Mouse (Mus musculus) liver, embryonic 16.5 days (tissue): ENCODE data around the gene Krtap12-1. TPM values are rescaled to one million over a fixed set of nuclear protein-coding genes. Genes with fewer than 3 reads are reported as not detected.
"Not testable (repeated sequence)": the region's sequence is repeated elsewhere in the genome, so short reads cannot be mapped to it uniquely, and the experiment has no call there.

Source experiments
- ATAC-seq: fragments of 200-750 bp; cut with Nextera tagmentation; 2 replicates; pipeline ENCODE4 v1.8.0; 2017; ENCODE audit warnings: low read depth, mild to moderate bottlenecking, moderate number of reproducible peaks, moderate library complexity
- H3K27ac ChIP-seq: fragments of 300-500 bp; sonication (generic); 2 replicates; pipeline ENCODE4 v1.5.1; 2014; ENCODE audit warnings: mild to moderate bottlenecking, low read length
- H3K27me3 ChIP-seq: fragments of 300-500 bp; sonication (generic); 2 replicates; pipeline ENCODE4 v1.6.1; 2014; ENCODE audit warnings: low read depth, low read length, mixed read lengths; ENCODE audit not compliant: control insufficient read depth, insufficient read depth
- H3K36me3 ChIP-seq: fragments of 300-500 bp; sonication (generic); 2 replicates; pipeline ENCODE4 v1.6.1; 2014; ENCODE audit warnings: mild to moderate bottlenecking; ENCODE audit not compliant: control insufficient read depth, insufficient read depth
- H3K4me1 ChIP-seq: fragments of 300-500 bp; sonication (generic); 2 replicates; pipeline ENCODE4 v1.6.1; 2014; ENCODE audit warnings: low read depth, low read length, mixed read lengths; ENCODE audit not compliant: control insufficient read depth
- H3K4me2 ChIP-seq: fragments of 300-500 bp; sonication (generic); 2 replicates; pipeline ENCODE4 v1.6.1; 2014; ENCODE audit warnings: low read depth, low read length, mixed read lengths
- H3K4me3 ChIP-seq: fragments of 300-500 bp; sonication (generic); 2 replicates; pipeline ENCODE4 v1.5.1; 2014; ENCODE audit warnings: low read depth, mild to moderate bottlenecking, low read length
- H3K9ac ChIP-seq: fragments of 300-500 bp; sonication (generic); 2 replicates; pipeline ENCODE4 v1.6.1; 2014; ENCODE audit warnings: low read depth, low read length
- H3K9me3 ChIP-seq: fragments of 300-500 bp; sonication (generic); replicated peaks from 2 replicates; pipeline ENCODE4 v1.6.1; 2016; ENCODE audit warnings: low read length; ENCODE audit not compliant: control insufficient read depth
- WGBS: fragments of 180-500 bp; shearing (Covaris S2); extraction: QIAGEN DNeasy Blood & Tissue Kit; methylation state at CpG from one replicate; pipeline ENCODE4 v1.1.7; 2014; ENCODE audit not compliant: insufficient replicate concordance; 5-methylcytosine and 5-hydroxymethylcytosine counted together
- polyA plus RNA-seq: library from polyadenylated mRNA; unstranded; fragments of >200 nt; fragmentation: Nextera tagmentation; extraction: Ambion mirVana; gene quantifications from 2 replicates; pipeline ENCODE4 v1.2.1, GENCODE M21; 2015

The Krtap12-1 gene
- polyA plus RNA-seq, 1 experiment from 2014 or later = not detected

DNA sequence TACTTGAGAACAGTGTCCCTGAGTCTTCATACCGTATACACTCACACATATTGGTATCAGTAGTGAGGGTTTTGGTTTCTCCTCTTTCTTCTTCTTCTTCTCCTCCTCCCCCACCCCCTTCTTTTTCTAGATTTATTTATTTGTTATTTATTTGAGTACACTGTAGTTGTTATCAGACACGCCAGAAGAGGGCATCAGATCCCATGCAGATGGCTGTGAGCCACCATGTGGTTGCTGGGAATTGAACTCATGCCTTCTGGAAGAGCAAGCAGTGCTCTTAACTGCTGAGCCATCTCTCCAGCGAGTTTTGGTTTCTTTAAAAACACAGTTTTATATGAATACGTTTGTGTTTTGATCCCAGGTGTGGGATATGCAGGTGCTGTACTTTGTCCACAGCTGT is 7.9 kb downstream of the Krtap12-1 start:
- Histone ChIP-seq H3K9me3 (no peaks in the 10 kb centered on the region), H3K4me2 (no peak overlapping the region), H3K27me3 (no peaks in the 10 kb centered on the region), H3K4me3 (no peak overlapping the region), H3K9ac (no peak overlapping the region), H3K27ac (no peak overlapping the region), H3K36me3 (no peaks in the 10 kb centered on the region), H3K4me1 (no peaks in the 10 kb centered on the region)
- ATAC-seq = no peak
- WGBS = 48% methylated on average over 4 of the region's 4 CpGs

DNA sequence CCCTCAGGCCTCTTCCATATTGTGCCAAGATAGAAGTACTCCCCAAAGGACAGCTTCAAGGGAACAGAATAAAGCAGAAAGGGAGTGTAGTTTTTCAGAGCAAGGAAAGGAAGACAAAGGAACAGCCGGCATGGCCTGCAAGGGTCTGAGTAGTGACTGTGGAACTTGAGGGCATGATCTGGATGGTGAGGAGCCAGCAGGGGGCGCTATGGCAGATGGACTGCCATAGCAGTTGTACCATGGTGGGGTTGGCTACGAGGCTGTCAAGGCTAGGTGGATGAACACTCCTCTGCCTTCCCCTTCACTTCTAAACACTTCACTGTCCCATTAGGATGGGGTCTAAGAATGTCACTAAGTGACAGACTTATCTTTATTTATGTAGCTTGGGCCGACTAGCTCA is 8.8 kb downstream of the Krtap12-1 start:
- no peaks in the 10 kb centered on the region for H3K36me3 ChIP-seq
- no peak overlapping the region for H3K27ac ChIP-seq
- ATAC-seq = no peak
- no peaks in the 10 kb centered on the region for H3K4me1 ChIP-seq
- H3K9ac ChIP-seq = no peak overlapping the region
- H3K27me3 ChIP-seq = no peaks in the 10 kb centered on the region
- no peaks in the 10 kb centered on the region for H3K9me3 ChIP-seq
- H3K4me2 ChIP-seq = no peak overlapping the region
- no peak overlapping the region for H3K4me3 ChIP-seq
- WGBS = 43% methylated on average over 4 of the region's 4 CpGs

DNA sequence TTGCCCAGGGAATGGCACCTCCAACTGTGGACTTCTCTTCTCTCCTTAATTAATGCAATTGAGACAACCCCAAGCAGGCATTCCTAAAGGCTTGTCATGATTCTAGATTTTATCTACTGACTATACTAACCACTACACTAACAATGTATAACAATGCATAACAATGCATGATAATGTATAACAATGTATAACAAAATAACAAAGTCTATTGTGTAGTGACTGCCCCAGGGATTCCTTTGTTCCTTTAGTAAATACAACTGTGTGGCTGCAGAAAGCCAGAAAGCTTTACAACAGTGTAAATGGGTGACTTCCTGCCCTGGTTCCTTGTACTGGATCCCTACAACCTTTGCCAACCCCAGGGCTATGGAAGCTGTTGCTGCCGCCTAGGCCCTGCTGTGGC is 15.5 kb downstream of the Krtap12-1 start:
- no peaks in the 10 kb centered on the region for H3K9me3 ChIP-seq
- H3K36me3 ChIP-seq = no peaks in the 10 kb centered on the region
- 70% methylated on average over 1 of the region's 1 CpGs for WGBS
- H3K27me3 ChIP-seq = no peaks in the 10 kb centered on the region
- H3K27ac ChIP-seq = no peak overlapping the region
- no peaks in the 10 kb centered on the region for H3K4me1 ChIP-seq
- no peak for ATAC-seq
- no peak overlapping the region for H3K4me3 ChIP-seq
- H3K4me2 ChIP-seq = no peak overlapping the region
- H3K9ac ChIP-seq = no peak overlapping the region

DNA sequence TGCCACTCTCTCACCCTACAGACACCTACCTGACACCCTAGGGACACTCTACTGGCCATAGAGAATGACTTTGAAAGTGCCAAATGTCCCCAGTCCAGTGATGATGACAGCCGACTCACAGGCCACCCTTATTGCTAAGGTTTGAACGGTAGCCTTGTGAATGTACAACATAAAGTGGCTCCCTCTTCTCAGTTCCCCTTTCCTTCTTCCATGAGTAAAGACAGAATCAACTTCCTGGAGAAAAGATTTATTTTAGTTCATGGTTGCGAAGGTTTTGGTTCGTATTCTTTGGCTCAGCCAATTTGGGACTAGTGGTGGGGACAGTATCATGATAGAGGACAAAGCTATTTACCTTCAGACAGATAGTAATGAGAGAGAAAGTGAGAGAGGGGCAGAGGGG is 18.5 kb downstream of the Krtap12-1 start:
- no peak overlapping the region for H3K4me2 ChIP-seq
- H3K36me3 ChIP-seq = no peaks in the 10 kb centered on the region
- no peak overlapping the region for H3K9ac ChIP-seq
- ATAC-seq = no peak
- H3K27me3 ChIP-seq = no peaks in the 10 kb centered on the region
- no peak overlapping the region for H3K27ac ChIP-seq
- no peaks in the 10 kb centered on the region for H3K9me3 ChIP-seq
- 49% methylated on average over 4 of the region's 4 CpGs for WGBS
- H3K4me1 ChIP-seq = no peaks in the 10 kb centered on the region
- no peak overlapping the region for H3K4me3 ChIP-seq

DNA sequence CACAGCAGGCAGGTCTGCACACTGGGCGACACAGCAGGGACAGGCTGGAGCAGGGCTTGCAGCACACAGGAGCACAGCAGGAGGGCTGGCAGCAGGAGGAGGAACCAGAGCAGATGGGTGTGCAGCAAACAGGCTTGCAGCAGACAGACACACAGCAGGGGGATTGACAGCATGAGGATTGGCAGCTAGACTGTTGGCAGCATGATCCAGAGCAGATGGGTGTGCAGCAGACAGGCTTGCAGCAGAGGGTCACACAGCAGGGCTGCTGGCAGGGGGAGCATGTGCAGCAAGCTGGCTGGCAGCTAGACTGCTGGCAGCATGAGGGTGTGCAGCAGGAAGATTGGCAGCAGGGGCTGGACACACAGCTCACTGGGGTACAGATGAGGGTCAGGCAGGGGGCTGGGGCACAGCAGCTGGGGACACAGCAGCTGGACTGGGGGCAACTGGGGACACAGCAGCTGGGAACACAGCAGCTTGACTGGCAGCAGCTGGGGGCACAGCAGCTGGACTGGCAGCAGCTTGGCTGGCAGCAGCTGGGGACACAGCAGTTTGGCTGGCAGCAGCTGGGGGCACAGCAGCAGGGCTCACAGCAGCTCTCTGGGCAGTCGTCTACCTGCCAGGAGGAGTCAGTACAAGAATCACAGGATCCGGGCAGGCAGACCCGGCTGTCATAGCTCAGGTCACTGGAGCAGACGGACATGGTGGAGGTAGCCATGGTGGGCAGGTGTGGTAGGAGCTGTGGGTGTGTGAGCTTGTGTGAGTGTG is 21.7 kb downstream of the Krtap12-1 start, which contains the start of gene Gm18596:
TSS of gene Gm18596 (minus strand) at position 715 of the 765 bp plus-strand sequence.
- H3K9ac ChIP-seq, H3K4me2 ChIP-seq, H3K27me3 ChIP-seq, H3K27ac ChIP-seq, H3K4me3 ChIP-seq, H3K4me1 ChIP-seq, ATAC-seq, H3K9me3 ChIP-seq, H3K36me3 ChIP-seq: not testable (repeated sequence)
- 47% methylated on average over 4 of the region's 5 CpGs for WGBS

DNA sequence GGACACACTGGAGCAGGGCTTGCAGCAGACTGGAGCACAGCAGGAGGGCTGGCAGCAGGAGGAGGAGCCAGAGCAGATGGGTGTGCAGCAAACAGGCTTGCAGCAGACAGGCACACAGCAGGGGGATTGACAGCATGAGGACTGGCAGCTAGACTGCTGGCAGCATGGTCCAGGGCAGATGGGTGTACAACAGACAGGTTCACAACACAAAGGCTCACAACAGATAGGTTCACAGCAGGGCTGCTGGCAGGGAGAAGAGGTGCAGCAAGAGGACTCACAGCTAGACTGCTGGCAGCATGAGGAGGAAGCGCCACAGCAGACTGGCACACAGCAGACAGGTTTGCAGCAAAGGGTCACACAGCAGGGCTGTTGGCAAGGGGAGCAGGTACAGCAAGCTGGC is 30.3 kb downstream of the Krtap12-1 start:
- not testable (repeated sequence) for H3K27ac ChIP-seq, H3K9me3 ChIP-seq, H3K4me1 ChIP-seq, H3K4me3 ChIP-seq, H3K4me2 ChIP-seq, ATAC-seq, H3K9ac ChIP-seq, H3K27me3 ChIP-seq, H3K36me3 ChIP-seq
- WGBS = 50% methylated on average over 1 of the region's 1 CpGs

DNA sequence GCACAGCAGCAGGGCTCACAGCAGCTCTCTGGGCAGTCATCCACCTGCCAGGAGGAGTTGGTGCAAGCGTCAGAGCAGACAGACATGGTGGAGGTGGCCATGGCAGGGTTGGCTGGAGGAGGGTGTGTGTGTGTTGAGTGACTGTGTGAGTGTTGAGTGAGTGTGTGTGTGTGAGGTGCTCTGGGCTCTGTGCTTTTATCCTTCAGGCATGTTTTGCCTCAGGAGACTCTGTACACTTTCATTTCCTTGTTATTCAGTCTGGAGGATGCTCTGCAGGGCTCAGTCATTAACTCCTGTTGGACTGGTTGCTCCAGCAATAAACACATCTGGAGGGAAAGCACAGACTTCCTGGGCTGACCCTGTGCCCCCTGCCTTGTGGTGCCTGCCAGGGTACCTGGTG is 30.9 kb downstream of the Krtap12-1 start, which contains the start of gene Gm9736:
TSS of gene Gm9736 (minus strand) at position 101 of the 400 bp plus-strand sequence.
- H3K9me3 ChIP-seq, H3K4me2 ChIP-seq, H3K27ac ChIP-seq, H3K27me3 ChIP-seq, ATAC-seq, H3K9ac ChIP-seq, H3K36me3 ChIP-seq, H3K4me1 ChIP-seq, H3K4me3 ChIP-seq: not testable (repeated sequence)
- 44% methylated on average over 1 of the region's 1 CpGs for WGBS

DNA sequence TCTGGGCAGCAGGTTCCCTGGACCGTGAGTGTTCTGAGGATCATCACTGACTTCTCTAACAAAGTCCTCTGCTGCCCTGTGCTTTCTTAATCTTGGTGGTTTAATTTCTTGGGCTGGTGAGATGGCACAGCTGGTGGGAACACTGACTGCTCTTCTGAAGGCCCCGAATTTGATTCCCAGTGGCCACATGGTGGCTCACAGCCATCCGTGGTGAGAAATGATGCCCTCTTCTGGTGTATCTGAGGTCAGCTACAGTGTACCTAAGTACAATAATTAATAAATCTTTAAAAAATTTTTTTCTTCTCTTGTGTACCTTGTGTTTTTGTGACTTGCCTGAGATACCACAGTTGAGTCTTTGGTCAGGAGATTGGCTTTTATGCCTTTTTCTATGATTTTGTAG is 31.9 kb downstream of the Krtap12-1 start:
- H3K4me1 ChIP-seq, H3K27me3 ChIP-seq, H3K9me3 ChIP-seq, ATAC-seq, H3K4me3 ChIP-seq, H3K4me2 ChIP-seq, H3K27ac ChIP-seq, H3K36me3 ChIP-seq, H3K9ac ChIP-seq: not testable (repeated sequence)
- 41% methylated on average over 3 of the region's 3 CpGs for WGBS

DNA sequence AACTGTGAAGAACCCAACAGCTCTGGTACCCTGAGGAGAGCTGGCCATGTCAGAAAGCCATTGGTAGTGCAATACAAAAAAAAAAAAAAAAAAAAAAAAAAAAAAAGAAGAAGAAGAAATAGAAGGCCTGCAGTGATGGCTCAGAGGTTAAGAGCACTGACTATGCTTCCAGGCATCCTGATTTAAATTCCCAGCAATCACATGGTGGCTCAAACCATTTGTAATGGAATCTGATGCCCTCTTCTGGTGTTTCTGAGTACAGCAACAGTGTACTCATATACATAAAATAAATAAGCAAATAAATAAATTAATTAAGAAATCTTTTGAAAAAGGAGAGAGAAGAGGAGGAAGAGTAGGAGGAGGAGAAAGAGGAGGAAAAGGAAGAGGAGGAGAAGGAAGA is 33.0 kb downstream of the Krtap12-1 start:
- Histone ChIP-seq H3K9me3 (no peaks in the 10 kb centered on the region), H3K4me3 (no peak overlapping the region), H3K27ac (no peak overlapping the region), H3K9ac (no peak overlapping the region), H3K4me2 (no peak overlapping the region), H3K36me3 (no peaks in the 10 kb centered on the region), H3K27me3 (no peaks in the 10 kb centered on the region), H3K4me1 (no peaks in the 10 kb centered on the region)
- no peak for ATAC-seq
